Mouse (Mus musculus) small intestine, adult 10 weeks (tissue): Measurements from ENCODE around the gene Tlr7. TPM values are rescaled to one million over a fixed set of nuclear protein-coding genes. Genes with fewer than 3 reads are reported as not detected.

Experiments used
- polyA plus RNA-seq: library from polyadenylated mRNA; stranded (reverse); fragments of 350-450 nt; fragmentation: Illumina TruSeq; extraction: RNeasy Lipid Tissue Mini Kit (QIAGEN cat#74804); gene quantifications from one replicate; pipeline ENCODE4 v1.2.3, GENCODE M21; 2014; ENCODE audit warnings: low replicate concordance

Gene Tlr7
- polyA plus RNA-seq = 6.6 TPM

GRCm38 (mm10) chrX:167330399-167330798 is at the start of gene Tlr7:
Tlr7 (minus strand) TSS chrX:167330558.

GRCm38 (mm10) chrX:167264086-167264485 is 66.3 kb downstream of the Tlr7 start, which contains the start of gene Tlr8:
Tlr8 (minus strand) TSS chrX:167264329.

Other genes with a start within 250 kb of the Tlr7 start
- gene Tmsb4x, start 121.2 kb downstream of the Tlr7 start, polyA plus RNA-seq = 1,315 TPM
- gene Tlr8, start 66.2 kb downstream of the Tlr7 start, polyA plus RNA-seq = 4.2 TPM
- gene Prps2, start 52.2 kb upstream of the Tlr7 start, polyA plus RNA-seq = 50.9 TPM